Mouse (Mus musculus) midbrain, embryonic 14.5 days (tissue): ENCODE measurements around the gene Ahnak. TPM values are rescaled to one million over a fixed set of nuclear protein-coding genes. Genes with fewer than 3 reads are reported as not detected.

ENCODE experiments used
- ATAC-seq: fragments of 200-750 bp; cut with Nextera tagmentation; 2 replicates; pipeline ENCODE4 v1.8.0; 2017; ENCODE audit warnings: moderate number of reproducible peaks, moderate library complexity; ENCODE audit not compliant: low FRiP score, low TSS enrichment
- DNase-seq: peaks from one replicate; pipeline ENCODE4 v3.0.0-alpha.2; 2015
- H3K27ac ChIP-seq: fragments of 300-500 bp; sonication (generic); replicated peaks from 2 replicates; pipeline ENCODE4 v1.5.1; 2014; ENCODE audit warnings: mild to moderate bottlenecking, low read depth, low read length, moderate library complexity
- H3K27me3 ChIP-seq: fragments of 300-500 bp; sonication (generic); 2 replicates; pipeline ENCODE4 v1.6.1; 2014; ENCODE audit warnings: low read length, control low read depth, mixed read lengths; ENCODE audit not compliant: control insufficient read depth, insufficient read depth
- H3K36me3 ChIP-seq: fragments of 300-500 bp; sonication (generic); 2 replicates; pipeline ENCODE4 v1.6.1; 2014; ENCODE audit warnings: low read length, control low read depth; ENCODE audit not compliant: control insufficient read depth, insufficient read depth
- H3K4me1 ChIP-seq: fragments of 300-500 bp; sonication (generic); 2 replicates; pipeline ENCODE4 v1.6.1; 2014; ENCODE audit warnings: mild to moderate bottlenecking, antibody characterized with exemption, low read length, control low read depth; ENCODE audit not compliant: control insufficient read depth, insufficient read depth
- H3K4me2 ChIP-seq: fragments of 300-500 bp; sonication (generic); 2 replicates; pipeline ENCODE4 v1.6.1; 2014; ENCODE audit warnings: mild to moderate bottlenecking, low read length, moderate library complexity
- H3K4me3 ChIP-seq: fragments of 300-500 bp; sonication (generic); replicated peaks from 2 replicates; pipeline ENCODE4 v1.5.1; 2014; ENCODE audit warnings: low read depth, low read length
- H3K9ac ChIP-seq: fragments of 300-500 bp; sonication (generic); replicated peaks from 2 replicates; pipeline ENCODE4 v1.6.1; 2014; ENCODE audit warnings: mild to moderate bottlenecking, low read length, moderate library complexity
- H3K9me3 ChIP-seq: fragments of 300-500 bp; sonication (generic); 2 replicates; pipeline ENCODE4 v1.6.1; 2016; ENCODE audit warnings: low read length, control low read depth, mixed read lengths; ENCODE audit not compliant: control insufficient read depth
- WGBS: fragments of 180-500 bp; shearing (Covaris S2); extraction: QIAGEN DNeasy Blood & Tissue Kit; methylation state at CpG from one replicate; pipeline ENCODE4 v1.1.7; 2014; 5-methylcytosine and 5-hydroxymethylcytosine counted together
- polyA plus RNA-seq: library from polyadenylated mRNA; unstranded; fragments of >200 nt; fragmentation: Nextera tagmentation; extraction: Ambion mirVana; gene quantifications from 2 replicates; pipeline ENCODE4 v1.2.1, GENCODE M21; 2014

Gene Ahnak
- polyA plus RNA-seq, 1 experiment from 2014 or later = 4.2 TPM

DNA sequence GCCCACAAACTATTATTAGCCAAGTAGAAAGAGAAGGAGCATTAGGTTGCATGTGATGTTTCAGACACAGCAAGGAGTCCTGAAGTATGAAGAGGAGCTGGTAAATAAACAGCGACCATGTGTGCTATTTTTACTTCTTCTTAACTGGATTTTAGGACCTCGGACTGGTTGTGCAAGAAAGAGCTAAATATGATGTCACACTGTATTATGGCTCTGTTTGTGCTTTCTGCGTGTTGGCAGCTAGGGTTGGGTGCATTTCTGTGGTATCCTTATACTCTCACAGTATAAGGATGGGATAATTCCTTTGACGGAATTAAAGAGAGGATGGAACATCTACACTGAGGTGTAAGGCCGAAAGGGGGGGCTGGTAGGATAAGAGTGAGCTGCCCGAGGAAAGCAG lies 43.8 kb upstream of the Ahnak start:
- peak overlapping the region; percentile 26 for H3K4me2 ChIP-seq
- peaks cover 59% of the 10 kb centered on the region for H3K36me3 ChIP-seq
- ATAC-seq (no peak), DNase-seq (no peak)
- H3K9me3 ChIP-seq = no peaks in the 10 kb centered on the region
- WGBS = 90% methylated on average over 6 of the region's 6 CpGs
- H3K4me3 ChIP-seq = no peak overlapping the region
- peaks cover 22% of the 10 kb centered on the region for H3K4me1 ChIP-seq
- H3K27ac ChIP-seq = no peak overlapping the region
- no peak overlapping the region for H3K9ac ChIP-seq
- H3K27me3 ChIP-seq = no peaks in the 10 kb centered on the region

DNA sequence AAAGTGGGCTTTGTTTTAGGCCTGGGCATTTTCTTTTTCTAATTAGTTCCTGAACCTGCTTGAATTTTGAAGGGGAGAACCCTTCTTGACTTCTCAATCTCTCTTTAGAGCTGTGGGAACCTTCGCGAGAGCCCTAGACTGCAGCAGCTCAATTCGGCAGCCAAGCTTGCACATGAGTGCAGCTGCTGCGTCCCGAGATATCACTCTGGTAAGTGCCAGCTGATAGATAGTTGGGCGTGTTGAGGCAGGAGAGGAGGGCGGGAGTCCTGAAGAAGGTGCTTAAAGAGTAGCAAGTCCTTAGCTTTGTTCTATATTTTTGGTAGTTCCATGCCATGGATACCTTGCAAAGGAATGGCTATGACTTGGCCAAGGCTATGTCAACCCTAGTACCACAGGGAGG lies 42.2 kb upstream of the Ahnak start:
- Histone ChIP-seq H3K4me2 (no peak overlapping the region), H3K9me3 (no peaks in the 10 kb centered on the region), H3K27ac (no peak overlapping the region), H3K9ac (no peak overlapping the region), H3K36me3 (peaks cover 76% of the 10 kb centered on the region), H3K4me3 (no peak overlapping the region), H3K27me3 (no peaks in the 10 kb centered on the region), H3K4me1 (peaks cover 17% of the 10 kb centered on the region)
- ATAC-seq = no peak
- no peak for DNase-seq
- WGBS = 98% methylated on average over 7 of the region's 7 CpGs

DNA sequence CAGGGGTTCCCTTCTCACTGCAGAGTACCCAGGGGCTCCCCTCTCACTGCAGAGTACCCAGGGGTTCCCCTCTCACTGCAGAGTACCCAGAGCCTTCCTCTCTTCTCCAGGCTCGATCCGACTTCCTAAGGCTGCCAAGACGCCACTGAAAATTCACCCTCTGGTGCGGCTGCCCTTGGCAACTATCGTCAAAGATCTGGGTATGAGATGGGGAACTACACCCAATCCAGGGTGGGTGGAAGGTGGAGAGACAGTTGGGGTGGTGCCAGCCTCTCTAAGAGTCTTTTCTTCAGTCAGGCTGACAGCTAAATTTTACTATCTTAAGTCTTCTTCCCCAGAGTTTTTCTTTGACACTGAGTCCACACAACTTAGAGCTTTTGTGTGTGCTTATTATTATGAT lies 38.9 kb upstream of the Ahnak start:
- ATAC-seq = no peak
- no peak overlapping the region for H3K4me2 ChIP-seq
- no peaks in the 10 kb centered on the region for H3K9me3 ChIP-seq
- whole genome bisulfite sequencing = 90% methylated on average over 5 of the region's 5 CpGs
- H3K9ac ChIP-seq = no peak overlapping the region; the same call in 1 of the 2 replicates
- peaks cover 70% of the 10 kb centered on the region for H3K36me3 ChIP-seq
- no peak overlapping the region for H3K27ac ChIP-seq
- no peak overlapping the region for H3K4me3 ChIP-seq
- H3K4me1 ChIP-seq = peaks cover 11% of the 10 kb centered on the region
- no peak for DNase-seq
- H3K27me3 ChIP-seq = no peaks in the 10 kb centered on the region

DNA sequence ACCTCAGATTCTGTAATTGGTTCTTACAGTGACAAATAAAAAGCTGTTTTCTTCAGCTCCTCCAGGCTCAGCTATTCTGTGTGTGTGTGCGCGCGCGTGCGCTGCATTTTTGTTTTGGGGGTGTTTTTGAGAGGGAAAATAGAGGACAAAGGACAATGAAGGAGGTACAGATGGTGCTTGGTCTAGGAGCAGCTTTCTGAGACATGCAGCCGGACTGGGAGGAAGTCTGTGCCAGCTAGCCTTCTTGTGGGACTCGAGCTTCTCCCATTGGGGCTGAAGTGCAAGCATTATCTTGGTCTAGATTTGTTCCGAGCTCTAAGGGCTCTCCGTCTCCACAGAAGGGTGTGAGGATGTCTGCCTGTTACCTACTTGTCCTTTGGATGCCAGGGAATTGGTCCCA lies 36.8 kb upstream of the Ahnak start:
- H3K36me3 ChIP-seq = peaks cover 64% of the 10 kb centered on the region
- no peak overlapping the region for H3K9ac ChIP-seq
- H3K4me1 ChIP-seq = peaks cover 11% of the 10 kb centered on the region
- no peak for ATAC-seq
- H3K9me3 ChIP-seq = no peaks in the 10 kb centered on the region
- peak; percentile 5 for DNase-seq
- no peak overlapping the region; the same call in 1 of the 2 replicates for H3K4me2 ChIP-seq
- H3K4me3 ChIP-seq = no peak overlapping the region
- 79% methylated on average over 9 of the region's 9 CpGs for WGBS
- peak overlapping the region; percentile 87 for H3K27ac ChIP-seq
- no peaks in the 10 kb centered on the region for H3K27me3 ChIP-seq

DNA sequence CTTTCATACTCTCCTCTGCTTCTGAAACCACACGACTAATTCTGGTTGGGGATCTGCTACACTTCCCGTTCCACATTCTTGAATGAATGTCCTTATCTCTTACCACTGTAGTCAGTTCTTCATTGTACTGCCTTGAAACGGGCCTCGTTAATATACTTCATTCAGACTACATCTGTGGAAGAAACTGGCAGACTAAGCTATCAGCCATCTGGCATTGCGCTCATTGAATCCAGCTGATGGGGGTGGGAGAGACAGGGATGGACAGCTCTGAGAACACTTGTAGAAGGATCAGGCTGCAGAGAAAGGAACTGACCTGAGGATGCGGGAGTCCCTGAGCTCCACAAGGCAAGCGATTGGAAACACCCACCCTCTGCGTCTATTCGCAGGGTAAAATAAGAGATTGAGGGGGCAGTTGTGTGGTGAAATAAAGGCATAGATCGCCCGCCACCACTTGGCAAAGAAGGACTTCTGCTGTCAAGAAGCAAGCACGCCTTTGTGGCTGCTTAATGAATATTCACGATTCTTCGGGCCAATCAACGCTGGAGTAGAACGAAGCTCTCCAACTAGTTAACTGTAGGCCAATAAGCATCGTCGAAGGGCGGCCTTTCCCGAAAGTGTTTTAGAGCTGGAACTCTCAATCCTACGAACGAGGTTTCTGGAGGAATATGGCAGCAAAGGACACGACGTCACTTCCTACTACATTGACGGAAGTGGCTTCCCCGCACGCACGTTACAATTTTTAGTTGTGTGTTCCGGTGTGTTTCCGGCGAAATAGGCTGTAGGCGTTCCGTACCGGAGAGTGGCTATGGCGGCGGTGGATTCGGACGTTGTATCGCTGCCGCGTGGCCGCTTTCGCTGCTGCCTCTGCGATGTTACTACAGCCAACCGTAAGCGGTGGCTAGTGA lies 35.7 kb upstream of the Ahnak start, which contains the start of gene Tut1:
Gene Tut1, plus strand, starts transcription at position 713 of the 905 bp plus-strand sequence.
- Histone ChIP-seq H3K4me2 (peak within 1 kb of the TSS; percentile 70), H3K4me3 (peak within 1 kb of the TSS; percentile 58), H3K27ac (peak within 1 kb of the TSS; percentile 87), H3K27me3 (no peaks in the 10 kb centered on the region), H3K4me1 (peaks cover 11% of the 10 kb centered on the region), H3K9ac (peak within 1 kb of the TSS; percentile 56), H3K9me3 (no peaks in the 10 kb centered on the region), H3K36me3 (peaks cover 58% of the 10 kb centered on the region)
- ATAC-seq (peak; percentile 94), DNase-seq (peak; percentile 98)
- 2% methylated on average over 46 of the region's 46 CpGs for WGBS

DNA sequence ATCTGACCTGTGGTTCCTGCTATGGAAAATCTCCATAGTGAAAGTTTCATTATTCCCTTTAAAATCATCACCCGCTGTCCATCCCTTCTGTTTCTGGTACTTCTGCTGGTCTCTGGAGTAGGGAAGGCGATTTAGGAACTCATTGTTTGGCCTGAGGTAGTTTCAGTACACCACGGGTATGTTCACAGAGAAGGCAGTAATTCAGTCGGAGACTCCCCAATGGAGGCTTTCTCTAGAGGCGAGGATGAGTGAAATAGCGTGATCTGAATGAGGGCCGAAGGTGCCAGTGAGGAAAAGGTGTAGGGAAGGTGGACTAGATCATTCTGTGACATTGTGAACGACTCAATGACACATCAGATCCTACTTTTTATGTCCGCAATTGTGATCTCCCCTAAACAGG lies 34.9 kb upstream of the Ahnak start:
- H3K9me3 ChIP-seq = no peaks in the 10 kb centered on the region
- peaks cover 58% of the 10 kb centered on the region for H3K36me3 ChIP-seq
- DNase-seq (no peak), ATAC-seq (no peak)
- no peaks in the 10 kb centered on the region for H3K27me3 ChIP-seq
- WGBS = 9% methylated on average over 9 of the region's 9 CpGs
- peak overlapping the region; percentile 70 for H3K4me2 ChIP-seq
- H3K4me1 ChIP-seq = peaks cover 11% of the 10 kb centered on the region
- peak overlapping the region; percentile 58 for H3K4me3 ChIP-seq
- peak overlapping the region; percentile 56 for H3K9ac ChIP-seq
- H3K27ac ChIP-seq = peak overlapping the region; percentile 50; the same call in 1 of the 2 replicates

DNA sequence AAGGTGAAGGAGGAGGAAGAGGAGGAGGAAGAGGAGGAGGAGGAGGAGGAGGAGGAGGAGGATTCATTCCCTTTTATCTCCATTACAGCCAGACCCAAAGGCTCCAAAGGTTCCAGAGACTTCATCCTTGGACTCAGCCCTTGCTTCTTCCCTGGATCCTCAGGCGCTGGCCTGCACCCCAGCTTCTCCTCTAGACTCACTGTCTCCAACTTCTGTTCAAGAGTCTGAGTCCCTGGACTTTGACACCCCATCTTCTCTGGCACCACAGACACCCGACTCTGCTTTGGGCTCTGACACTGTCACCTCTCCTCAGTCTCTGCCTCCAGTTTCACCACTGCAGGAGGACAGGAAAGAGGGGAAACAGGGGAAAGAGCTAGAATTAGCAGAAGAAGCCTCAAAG lies 26.8 kb upstream of the Ahnak start:
- Histone ChIP-seq H3K27ac (no peak overlapping the region), H3K9me3 (no peaks in the 10 kb centered on the region), H3K9ac (no peak overlapping the region), H3K4me3 (no peak overlapping the region), H3K27me3 (no peaks in the 10 kb centered on the region), H3K36me3 (peaks cover 84% of the 10 kb centered on the region), H3K4me1 (no peaks in the 10 kb centered on the region), H3K4me2 (no peak overlapping the region)
- DNase-seq (no peak), ATAC-seq (no peak)
- 87% methylated on average over 2 of the region's 2 CpGs for WGBS

DNA sequence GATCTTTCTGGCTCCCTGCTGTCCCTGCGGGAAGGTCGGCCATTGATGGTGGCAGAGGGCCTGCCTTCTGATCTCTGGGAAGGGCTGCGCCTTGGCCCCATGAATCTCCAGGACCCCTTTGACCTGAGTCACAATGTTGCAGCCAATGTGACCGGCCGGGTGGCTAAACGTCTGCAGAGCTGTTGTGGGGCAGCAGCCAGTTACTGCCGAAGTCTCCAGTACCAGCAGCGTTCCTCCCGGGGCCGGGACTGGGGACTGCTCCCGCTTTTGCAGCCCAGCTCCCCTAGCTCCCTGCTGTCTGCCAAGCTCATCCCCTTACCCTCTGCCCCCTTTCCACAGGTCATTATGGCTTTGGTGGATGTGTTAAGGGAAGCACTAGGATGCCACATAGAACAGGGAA lies 24.0 kb upstream of the Ahnak start:
- Histone ChIP-seq H3K4me1 (peaks cover 11% of the 10 kb centered on the region), H3K36me3 (peaks cover 79% of the 10 kb centered on the region), H3K27ac (no peak overlapping the region), H3K4me3 (no peak overlapping the region), H3K27me3 (no peaks in the 10 kb centered on the region), H3K9me3 (no peaks in the 10 kb centered on the region), H3K9ac (no peak overlapping the region), H3K4me2 (no peak overlapping the region)
- DNase-seq (no peak), ATAC-seq (no peak)
- 91% methylated on average over 11 of the region's 11 CpGs for WGBS

DNA sequence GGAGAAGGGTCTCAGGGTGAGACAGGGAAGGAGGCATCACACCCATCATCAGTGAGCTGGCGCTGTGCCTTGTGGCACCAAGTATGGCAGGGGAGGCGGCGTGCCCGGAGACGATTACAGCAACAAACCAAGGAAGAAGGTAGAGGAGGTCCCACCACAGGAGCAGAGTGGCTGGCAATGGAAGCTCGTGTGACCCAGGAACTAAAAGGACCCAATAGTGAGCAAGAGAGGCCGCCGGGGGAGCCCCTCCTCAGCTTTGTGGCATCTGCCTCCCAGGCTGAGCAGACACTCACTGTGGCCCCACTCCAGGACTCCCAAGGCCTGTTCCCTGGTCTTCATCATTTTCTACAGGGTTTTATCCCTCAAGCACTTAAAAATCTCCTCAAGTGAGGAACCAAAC lies 23.3 kb upstream of the Ahnak start:
- no peaks in the 10 kb centered on the region for H3K27me3 ChIP-seq
- ATAC-seq (no peak), DNase-seq (no peak)
- H3K9ac ChIP-seq = no peak overlapping the region
- peak overlapping the region; percentile 57 for H3K4me2 ChIP-seq
- no peaks in the 10 kb centered on the region for H3K9me3 ChIP-seq
- peaks cover 11% of the 10 kb centered on the region for H3K4me1 ChIP-seq
- 85% methylated on average over 8 of the region's 8 CpGs for WGBS
- no peak overlapping the region for H3K4me3 ChIP-seq
- H3K27ac ChIP-seq = no peak overlapping the region
- peaks cover 79% of the 10 kb centered on the region for H3K36me3 ChIP-seq
